Mouse (Mus musculus) lung, postnatal 0 days (tissue): Measurements from ENCODE around the gene Dlgap1. TPM values are rescaled to one million over a fixed set of nuclear protein-coding genes. Genes with fewer than 3 reads are reported as not detected.
A peak's percentile ranks its signal among the peaks of the same experiment; 100 is the strongest.

ENCODE experiments used
- ATAC-seq: fragments of 200-750 bp; cut with Nextera tagmentation; 2 replicates; pipeline ENCODE4 v1.8.0; 2017; ENCODE audit warnings: moderate library complexity
- DNase-seq: peaks from one replicate; pipeline ENCODE4 v3.0.0-alpha.2; 2016; ENCODE audit warnings: low spot score
- H3K27ac ChIP-seq: fragments of 300-500 bp; sonication (generic); 2 replicates; pipeline ENCODE4 v1.5.1; 2014; ENCODE audit warnings: antibody characterized with exemption, mild to moderate bottlenecking, low read length, mixed read lengths
- H3K27me3 ChIP-seq: fragments of 300-500 bp; sonication (generic); replicated peaks from 2 replicates; pipeline ENCODE4 v1.6.1; 2014; ENCODE audit warnings: low read length, mixed read lengths; ENCODE audit not compliant: insufficient read depth
- H3K36me3 ChIP-seq: fragments of 300-500 bp; sonication (generic); 2 replicates; pipeline ENCODE4 v1.6.1; 2014; ENCODE audit warnings: low read length, mixed read lengths; ENCODE audit not compliant: insufficient read depth
- H3K4me1 ChIP-seq: fragments of 300-500 bp; sonication (generic); 2 replicates; pipeline ENCODE4 v1.6.1; 2014; ENCODE audit warnings: antibody characterized with exemption, low read depth, low read length, mixed read lengths; ENCODE audit not compliant: insufficient read depth
- H3K4me2 ChIP-seq: fragments of 300-500 bp; sonication (generic); replicated peaks from 2 replicates; pipeline ENCODE4 v1.6.1; 2014; ENCODE audit warnings: low read depth, mild to moderate bottlenecking, low read length, moderate library complexity, mixed read lengths
- H3K4me3 ChIP-seq: fragments of 300-500 bp; sonication (generic); 2 replicates; pipeline ENCODE4 v1.5.1; 2014; ENCODE audit warnings: low read depth, low read length
- H3K9ac ChIP-seq: fragments of 300-500 bp; sonication (generic); replicated peaks from 2 replicates; pipeline ENCODE4 v1.6.1; 2014; ENCODE audit warnings: low read depth, mild to moderate bottlenecking
- H3K9me3 ChIP-seq: fragments of 300-500 bp; sonication (generic); 2 replicates; pipeline ENCODE4 v1.6.1; 2016; ENCODE audit warnings: low read length, mixed read lengths
- CTCF ChIP-seq: IDR thresholded peaks from 2 replicates; pipeline ENCODE4 v1.5.1; 2016; ENCODE audit warnings: antibody characterized with exemption, mild to moderate bottlenecking
- EP300 ChIP-seq: IDR thresholded peaks from 2 replicates; pipeline ENCODE4 v1.6.1; 2016; ENCODE audit warnings: antibody characterized with exemption, mild to moderate bottlenecking, control low read depth
- WGBS: fragments of 180-500 bp; shearing (Covaris S2); extraction: QIAGEN DNeasy Blood & Tissue Kit; methylation state at CpG from one replicate; pipeline ENCODE4 v1.1.7; 2014; 5-methylcytosine and 5-hydroxymethylcytosine counted together
- polyA plus RNA-seq: library from polyadenylated mRNA; unstranded; fragments of >200 nt; fragmentation: Nextera tagmentation; extraction: Ambion mirVana; gene quantifications from 2 replicates; pipeline ENCODE4 v1.2.1, GENCODE M21; 2015

Gene Dlgap1
- polyA plus RNA-seq, 1 experiment from 2014 or later: 0.26 TPM

- H3K4me1 ChIP-seq: no peaks in the 10 kb centered on the region
- DNase-seq (no peak), ATAC-seq (no peak)
- no peaks in the 10 kb centered on the region for H3K9me3 ChIP-seq
- no peak overlapping the region for H3K4me3 ChIP-seq
- H3K27me3 ChIP-seq: no peaks in the 10 kb centered on the region
- H3K27ac ChIP-seq: no peak overlapping the region
- TF ChIP-seq CTCF (no peak), EP300 (no peak)
- WGBS: 73% methylated on average over 7 of the region's 7 CpGs
- H3K36me3 ChIP-seq: no peaks in the 10 kb centered on the region
- no peak overlapping the region for H3K9ac ChIP-seq
- H3K4me2 ChIP-seq: no peak overlapping the region
These were observed 348.9 kb downstream of the Dlgap1 start for GRCm38 (mm10) chr17:70317779-70318178.

- no peak for TF ChIP-seq EP300
- no peak for TF ChIP-seq CTCF
- Histone ChIP-seq H3K27ac (no peak overlapping the region), H3K4me2 (no peak overlapping the region), H3K9ac (no peak overlapping the region), H3K27me3 (no peaks in the 10 kb centered on the region), H3K9me3 (no peaks in the 10 kb centered on the region), H3K36me3 (no peaks in the 10 kb centered on the region), H3K4me3 (no peak overlapping the region), H3K4me1 (no peaks in the 10 kb centered on the region)
- WGBS: 71% methylated on average over 6 of the region's 6 CpGs
- DNase-seq: no peak
- no peak for ATAC-seq
These were observed 353.1 kb downstream of the Dlgap1 start for GRCm38 (mm10) chr17:70321976-70322375.

- no peak overlapping the region for H3K4me2 ChIP-seq
- ATAC-seq (no peak), DNase-seq (no peak)
- no peaks in the 10 kb centered on the region for H3K36me3 ChIP-seq
- H3K9me3 ChIP-seq: no peaks in the 10 kb centered on the region
- WGBS: 74% methylated on average over 6 of the region's 6 CpGs
- no peak for TF ChIP-seq EP300
- no peak for TF ChIP-seq CTCF
- H3K4me1 ChIP-seq: no peaks in the 10 kb centered on the region
- H3K27me3 ChIP-seq: no peaks in the 10 kb centered on the region
- H3K9ac ChIP-seq: no peak overlapping the region
- no peak overlapping the region for H3K4me3 ChIP-seq
- no peak overlapping the region for H3K27ac ChIP-seq
These were observed 364.6 kb downstream of the Dlgap1 start for GRCm38 (mm10) chr17:70333440-70333839.

GRCm38 (mm10) chr17:70334171-70334570, 365.3 kb downstream of the Dlgap1 start:
- Histone ChIP-seq H3K4me2 (no peak overlapping the region), H3K27me3 (no peaks in the 10 kb centered on the region), H3K27ac (no peak overlapping the region), H3K4me1 (no peaks in the 10 kb centered on the region), H3K9me3 (no peaks in the 10 kb centered on the region), H3K36me3 (no peaks in the 10 kb centered on the region), H3K4me3 (no peak overlapping the region), H3K9ac (no peak overlapping the region)
- no peak for DNase-seq
- WGBS: 19% methylated on average over 3 of the region's 3 CpGs
- TF ChIP-seq EP300 (no peak), CTCF (no peak)
- ATAC-seq: no peak

GRCm38 (mm10) chr17:70339821-70340220, 370.9 kb downstream of the Dlgap1 start:
- H3K9me3 ChIP-seq: no peaks in the 10 kb centered on the region
- H3K4me3 ChIP-seq: no peak overlapping the region
- H3K4me2 ChIP-seq: no peak overlapping the region
- ATAC-seq: no peak
- DNase-seq: no peak
- WGBS: 73% methylated on average over 7 of the region's 7 CpGs
- no peaks in the 10 kb centered on the region for H3K36me3 ChIP-seq
- no peak overlapping the region for H3K9ac ChIP-seq
- H3K27ac ChIP-seq: no peak overlapping the region
- TF ChIP-seq EP300: no peak
- TF ChIP-seq CTCF: no peak
- no peaks in the 10 kb centered on the region for H3K27me3 ChIP-seq
- no peaks in the 10 kb centered on the region for H3K4me1 ChIP-seq

GRCm38 (mm10) chr17:70341230-70341629, 372.4 kb downstream of the Dlgap1 start:
- no peaks in the 10 kb centered on the region for H3K36me3 ChIP-seq
- H3K4me3 ChIP-seq: no peak overlapping the region
- no peaks in the 10 kb centered on the region for H3K4me1 ChIP-seq
- H3K9ac ChIP-seq: no peak overlapping the region
- no peaks in the 10 kb centered on the region for H3K9me3 ChIP-seq
- H3K27me3 ChIP-seq: no peaks in the 10 kb centered on the region
- DNase-seq (no peak), ATAC-seq (no peak)
- H3K4me2 ChIP-seq: no peak overlapping the region
- 81% methylated on average over 8 of the region's 8 CpGs for WGBS
- no peak for TF ChIP-seq CTCF
- no peak for TF ChIP-seq EP300
- no peak overlapping the region for H3K27ac ChIP-seq

GRCm38 (mm10) chr17:70341920-70342319, 373.0 kb downstream of the Dlgap1 start:
- WGBS: 55% methylated on average over 6 of the region's 6 CpGs
- peak; percentile 12 for DNase-seq

More at GRCm38 (mm10) chr17:70341920-70342319, 373.0 kb downstream of the Dlgap1 start:
- no peak overlapping the region for H3K9ac ChIP-seq
- no peaks in the 10 kb centered on the region for H3K36me3 ChIP-seq
- no peaks in the 10 kb centered on the region for H3K9me3 ChIP-seq
- no peaks in the 10 kb centered on the region for H3K27me3 ChIP-seq
- ATAC-seq: no peak
- no peaks in the 10 kb centered on the region for H3K4me1 ChIP-seq
- no peak overlapping the region for H3K4me2 ChIP-seq
- TF ChIP-seq EP300 (no peak), CTCF (peak; percentile 33)
- H3K4me3 ChIP-seq: no peak overlapping the region
- H3K27ac ChIP-seq: no peak overlapping the region
